7 mouse cellular contexts compared by ENCODE assay signal in the genomic region with DNA sequence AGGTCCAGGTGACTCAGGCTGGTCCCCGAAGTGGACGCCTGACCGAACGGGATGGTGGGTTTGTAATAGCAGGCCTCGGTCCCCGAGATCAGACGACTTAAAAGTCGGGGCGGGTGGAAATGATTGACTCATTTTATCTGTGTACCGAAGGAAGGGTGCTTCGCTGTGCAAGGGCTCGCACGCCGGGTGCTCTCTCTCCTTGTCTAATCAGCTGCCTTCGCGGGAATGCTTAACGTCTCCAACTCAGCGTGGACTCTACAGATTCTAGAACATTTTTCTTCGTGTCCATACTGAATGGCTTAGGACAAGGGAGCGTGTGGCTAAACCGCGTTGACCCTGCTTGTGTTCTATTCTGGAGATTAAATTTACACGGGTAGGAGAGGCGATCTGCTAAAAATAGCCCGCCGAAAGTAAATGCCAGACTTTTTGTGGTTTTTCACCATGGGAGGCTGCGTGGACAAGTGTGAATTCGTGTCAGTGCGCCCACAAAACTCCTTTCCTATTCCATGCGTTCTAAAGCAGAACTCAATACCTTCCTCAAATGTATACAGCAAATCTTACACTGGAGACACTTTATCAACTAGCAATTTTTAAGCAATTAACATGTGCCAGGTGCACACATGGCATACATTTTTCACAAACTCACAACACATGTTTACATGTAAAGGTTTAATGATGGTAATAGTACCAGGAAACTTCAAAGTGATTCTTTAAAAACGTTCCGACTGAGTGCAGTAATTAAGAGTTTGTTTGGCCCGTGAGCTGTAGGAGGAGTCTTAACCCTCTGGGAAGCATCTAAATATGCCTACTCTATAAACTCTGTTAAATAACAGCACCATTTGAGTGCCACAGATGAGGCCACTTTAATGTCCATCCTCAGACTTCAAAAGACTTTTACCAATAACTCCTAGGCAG. TPM values are rescaled to one million over a fixed set of nuclear protein-coding genes. Genes with fewer than 3 reads are reported as not detected.
DNase-seq lines count a peak whose midpoint lies in the region; ATAC-seq and TF ChIP-seq lines count a peak whose summit lies in the region.

No protein-coding gene starts in this region.

- H3K4me1 ChIP-seq in lung, postnatal 0 days (ENCODE audit: insufficient read depth, low read depth, low read length): no peaks in the 10 kb centered on the region
- peaks cover 47% of the 10 kb centered on the region for H3K4me1 ChIP-seq in embryonic facial prominence, embryonic 10.5 days
- H3K4me1 ChIP-seq in hindbrain, embryonic 12.5 days: peaks cover 10% of the 10 kb centered on the region
- H3K4me1 ChIP-seq in liver, embryonic 16.5 days (ENCODE audit: control insufficient read depth, low read depth, low read length): peaks cover 13% of the 10 kb centered on the region

- TF ChIP-seq EP300 in lung, postnatal 0 days (IDR thresholded peaks at IDR 0.05): no peak

- WGBS in lung, postnatal 0 days: 5% methylated on average over 33 of the region's 33 CpGs
- 9% methylated on average over 33 of the region's 33 CpGs for WGBS in embryonic facial prominence, embryonic 10.5 days
- WGBS in hindbrain, embryonic 12.5 days: 10% methylated on average over 33 of the region's 33 CpGs
- WGBS in liver, embryonic 16.5 days (ENCODE audit: insufficient replicate concordance): 3% methylated on average over 33 of the region's 33 CpGs

- peak overlapping the region; percentile 74 for H3K4me3 ChIP-seq in lung, postnatal 0 days (ENCODE audit: low read depth, low read length)
- H3K4me3 ChIP-seq in embryonic facial prominence, embryonic 10.5 days: peak overlapping the region; percentile 84
- H3K4me3 ChIP-seq in hindbrain, embryonic 12.5 days: peak overlapping the region; percentile 71
- H3K4me3 ChIP-seq in liver, embryonic 16.5 days (ENCODE audit: low read depth, low read length): peak overlapping the region; percentile 76

- peak overlapping the region; percentile 32; the same call in 1 of the 2 replicates for H3K9ac ChIP-seq in lung, postnatal 0 days (replicated peaks; ENCODE audit: low read depth)
- H3K9ac ChIP-seq in hindbrain, embryonic 12.5 days: peak overlapping the region; percentile 72
- peak overlapping the region; percentile 70 for H3K9ac ChIP-seq in liver, embryonic 16.5 days (ENCODE audit: low read depth, low read length)

- no peak for DNase-seq in lung, postnatal 0 days (ENCODE audit: low spot score)
- no peak for DNase-seq in lung, postnatal 4 days
- no peak for DNase-seq in embryonic facial prominence, embryonic 10.5 days (ENCODE audit: low spot score)
- DNase-seq in urinary bladder, postnatal 14 days (ENCODE audit: low spot score): no peak
- no peak for DNase-seq in testis, postnatal 14 days (ENCODE audit: low spot score)

- peak overlapping the region; percentile 84 for H3K4me2 ChIP-seq in lung, postnatal 0 days (replicated peaks; ENCODE audit: low read depth, low read length)
- peak overlapping the region; percentile 88 for H3K4me2 ChIP-seq in hindbrain, embryonic 12.5 days (replicated peaks)
- H3K4me2 ChIP-seq in liver, embryonic 16.5 days (ENCODE audit: low read depth, low read length): peak overlapping the region; percentile 95

- peak; percentile 42; the same call in 1 of the 2 replicates for ATAC-seq in lung, postnatal 0 days
- ATAC-seq in hindbrain, embryonic 12.5 days (ENCODE audit: low FRiP score): peak; percentile 68
- peak; percentile 61 for ATAC-seq in liver, embryonic 16.5 days (ENCODE audit: low read depth)

- H3K9me3 ChIP-seq in lung, postnatal 0 days (ENCODE audit: low read length): no peaks in the 10 kb centered on the region
- H3K9me3 ChIP-seq in embryonic facial prominence, embryonic 10.5 days: no peaks in the 10 kb centered on the region
- no peaks in the 10 kb centered on the region for H3K9me3 ChIP-seq in hindbrain, embryonic 12.5 days (replicated peaks)
- H3K9me3 ChIP-seq in liver, embryonic 16.5 days (replicated peaks; ENCODE audit: control insufficient read depth, low read length): no peaks in the 10 kb centered on the region

- H3K27ac ChIP-seq in lung, postnatal 0 days (ENCODE audit: low read length): peak overlapping the region; percentile 61
- peak overlapping the region; percentile 91 for H3K27ac ChIP-seq in embryonic facial prominence, embryonic 10.5 days (replicated peaks)
- H3K27ac ChIP-seq in hindbrain, embryonic 12.5 days: peak overlapping the region; percentile 30
- H3K27ac ChIP-seq in liver, embryonic 16.5 days (ENCODE audit: low read length): peak overlapping the region; percentile 73

- no peaks in the 10 kb centered on the region for H3K36me3 ChIP-seq in lung, postnatal 0 days (ENCODE audit: insufficient read depth, low read length)
- H3K36me3 ChIP-seq in embryonic facial prominence, embryonic 10.5 days (replicated peaks): no peaks in the 10 kb centered on the region; the same call in 1 of the 2 replicates
- H3K36me3 ChIP-seq in hindbrain, embryonic 12.5 days: no peaks in the 10 kb centered on the region
- no peaks in the 10 kb centered on the region for H3K36me3 ChIP-seq in liver, embryonic 16.5 days (ENCODE audit: control insufficient read depth, insufficient read depth)

- TF ChIP-seq CTCF in lung, postnatal 0 days (IDR thresholded peaks at IDR 0.05): no peak

- H3K27me3 ChIP-seq in lung, postnatal 0 days (replicated peaks; ENCODE audit: insufficient read depth, low read length): no peaks in the 10 kb centered on the region
- peaks cover 10% of the 10 kb centered on the region; the same call in 1 of the 2 replicates for H3K27me3 ChIP-seq in embryonic facial prominence, embryonic 10.5 days (replicated peaks; ENCODE audit: low read depth, poor library complexity, severe bottlenecking)
- H3K27me3 ChIP-seq in hindbrain, embryonic 12.5 days: peaks cover 7% of the 10 kb centered on the region
- H3K27me3 ChIP-seq in liver, embryonic 16.5 days (ENCODE audit: control insufficient read depth, insufficient read depth, low read depth, low read length): no peaks in the 10 kb centered on the region

RNA-seq across cellular contexts. Expression of a gene that starts 0.7 kb away (rescaled TPM):
- 14.9 and 15.9 TPM in 2 replicates for polyA plus RNA-seq in lung, postnatal 0 days (2015; fragmentation: Nextera tagmentation; extraction: Ambion mirVana)
- 25.5 and 26.1 TPM in 2 replicates for polyA plus RNA-seq in embryonic facial prominence, embryonic 10.5 days (2016; fragmentation: Nextera tagmentation; extraction: Ambion mirVana)
- 14.5 and 16.5 TPM in 2 replicates for polyA plus RNA-seq in hindbrain, embryonic 12.5 days (2016; fragmentation: Nextera tagmentation; extraction: Ambion mirVana)
- 5.7 and 7.0 TPM in 2 replicates for polyA plus RNA-seq in liver, embryonic 16.5 days (2015; fragmentation: Nextera tagmentation; extraction: Ambion mirVana)

RNA-seq across cellular contexts. Expression of a gene that starts 30.7 kb away (rescaled TPM):
- polyA plus RNA-seq in lung, postnatal 0 days (2015; fragmentation: Nextera tagmentation; extraction: Ambion mirVana): 10.8 and 11.6 TPM in 2 replicates
- polyA plus RNA-seq in embryonic facial prominence, embryonic 10.5 days (2016; fragmentation: Nextera tagmentation; extraction: Ambion mirVana): 19.9 and 21.6 TPM in 2 replicates
- 23.6 and 26.4 TPM in 2 replicates for polyA plus RNA-seq in hindbrain, embryonic 12.5 days (2016; fragmentation: Nextera tagmentation; extraction: Ambion mirVana)
- polyA plus RNA-seq in liver, embryonic 16.5 days (2015; fragmentation: Nextera tagmentation; extraction: Ambion mirVana): 7.2 and 7.3 TPM in 2 replicates

Comparison
In these comparisons a context has a peak if more than half of its experiments do, and no peak if none do; other contexts are left out.
1. H3K27ac ChIP-seq: peak in every context shown above with its lines; median percentile 91 in embryonic facial prominence, embryonic 10.5 days; 73 in liver, embryonic 16.5 days; 61 in lung, postnatal 0 days; 30 in hindbrain, embryonic 12.5 days.